Mouse (Mus musculus): ENCODE data around the gene AC124108.1. TPM values are rescaled to one million over a fixed set of nuclear protein-coding genes. Genes with fewer than 3 reads are reported as not detected.
A peak's percentile ranks its signal among the peaks of the same experiment; 100 is the strongest.
"Not testable (repeated sequence)": the region's sequence is repeated elsewhere in the genome, so short reads cannot be mapped to it uniquely, and the experiment has no call there.

AC124108.1 gene
- polyA plus RNA-seq, 1 experiment = 0.07 TPM

DNA sequence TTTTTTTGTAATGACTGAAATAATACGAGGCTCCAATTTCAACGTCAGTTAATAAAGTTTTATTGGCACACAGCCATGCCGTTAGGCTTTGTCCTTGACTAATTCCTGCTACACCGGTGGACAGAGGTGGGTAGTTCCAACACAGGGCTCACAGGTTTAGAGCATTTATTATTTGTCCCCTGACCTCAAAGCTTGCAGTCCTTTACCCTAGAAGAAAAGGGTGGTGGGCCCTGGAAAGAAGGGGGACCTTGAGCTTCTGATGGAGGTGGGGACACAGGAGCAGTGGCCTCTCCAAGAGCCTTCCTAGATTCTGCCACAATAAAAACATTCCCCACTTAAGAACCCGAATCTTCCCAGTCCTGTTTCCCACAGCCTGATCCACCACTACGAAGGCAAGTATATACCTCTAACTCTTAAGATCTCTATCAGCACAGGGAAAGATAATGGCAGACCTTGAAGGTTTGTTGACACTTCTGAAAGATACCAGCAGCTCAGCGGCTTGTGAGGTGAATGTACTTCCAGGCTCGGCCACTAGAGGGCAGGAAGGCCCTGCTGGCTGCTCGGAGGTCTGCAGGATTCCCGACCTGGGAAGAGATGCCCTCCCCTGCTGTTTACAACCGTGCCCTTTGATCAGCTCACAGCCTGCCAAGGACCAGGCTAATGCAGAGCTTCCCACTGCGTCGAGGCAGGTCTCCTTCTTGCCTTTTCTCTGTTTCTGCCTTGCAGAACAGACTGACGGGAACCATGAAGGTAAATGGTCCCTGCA, 34.1 kb upstream of the AC124108.1 start:
- Histone ChIP-seq H3K27ac (ENCODE audit: control insufficient read depth, insufficient read depth, low read depth, low read length) (no peak overlapping the region), H3K4me1 (ENCODE audit: control insufficient read depth, insufficient read depth, low read length) (no peaks in the 10 kb centered on the region; the same call in 1 of the 2 replicates)

DNA sequence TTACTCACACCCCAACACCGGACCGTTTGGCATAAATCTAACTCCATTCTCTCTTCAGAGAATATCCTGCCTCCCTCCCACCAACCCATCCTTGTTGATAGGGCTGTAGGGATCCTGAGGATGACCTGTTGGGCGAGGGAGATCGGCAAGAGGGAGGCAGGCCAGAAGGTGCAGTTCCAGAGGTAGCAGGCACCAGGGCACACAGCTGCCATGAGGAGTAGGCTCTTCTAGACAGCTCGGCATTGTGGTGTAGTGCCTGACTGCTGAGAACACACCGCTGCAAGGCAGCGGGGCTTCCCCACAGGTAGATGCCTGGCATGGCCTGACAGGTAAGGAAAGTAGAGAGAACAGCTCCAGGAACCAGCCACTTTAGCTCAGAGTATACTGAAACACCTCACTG, 33.4 kb upstream of the AC124108.1 start:
- no peaks in the 10 kb centered on the region for H3K27me3 ChIP-seq (ENCODE audit: control insufficient read depth, insufficient read depth, low read length)
- no peaks in the 10 kb centered on the region for H3K36me3 ChIP-seq (ENCODE audit: control insufficient read depth, insufficient read depth, low read length)
- H3K4me3 ChIP-seq (ENCODE audit: control insufficient read depth, low read depth, low read length) = no peak overlapping the region
- TF ChIP-seq POLR2A (IDR thresholded peaks at IDR 0.05; ENCODE audit: control insufficient read depth, low read depth, low read length) = no peak
- TF ChIP-seq CTCF (IDR thresholded peaks at IDR 0.05; ENCODE audit: control insufficient read depth, insufficient read depth, insufficient replicate concordance, low read depth, low read length) = no peak
- no peak overlapping the region for H3K27ac ChIP-seq (ENCODE audit: control insufficient read depth, insufficient read depth, low read depth, low read length)
- H3K4me1 ChIP-seq (ENCODE audit: control insufficient read depth, insufficient read depth, low read length) = no peaks in the 10 kb centered on the region; the same call in 1 of the 2 replicates

More for the DNA sequence above, 34.1 kb upstream of the AC124108.1 start:
- no peaks in the 10 kb centered on the region for H3K36me3 ChIP-seq (ENCODE audit: control insufficient read depth, insufficient read depth, low read length)
- no peaks in the 10 kb centered on the region for H3K27me3 ChIP-seq (ENCODE audit: control insufficient read depth, insufficient read depth, low read length)
- TF ChIP-seq POLR2A (IDR thresholded peaks at IDR 0.05; ENCODE audit: control insufficient read depth, low read depth, low read length) (no peak), CTCF (IDR thresholded peaks at IDR 0.05; ENCODE audit: control insufficient read depth, insufficient read depth, insufficient replicate concordance, low read depth, low read length) (peak; percentile 96; the same call in 1 of the 2 replicates)
- H3K4me3 ChIP-seq (ENCODE audit: control insufficient read depth, low read depth, low read length) = no peak overlapping the region

- Histone ChIP-seq H3K27ac (ENCODE audit: control insufficient read depth, insufficient read depth, low read depth, low read length) (no peak overlapping the region), H3K4me3 (ENCODE audit: control insufficient read depth, low read depth, low read length) (no peak overlapping the region), H3K27me3 (ENCODE audit: control insufficient read depth, insufficient read depth, low read length) (no peaks in the 10 kb centered on the region), H3K4me1 (ENCODE audit: control insufficient read depth, insufficient read depth, low read length) (no peaks in the 10 kb centered on the region; the same call in 1 of the 2 replicates), H3K36me3 (ENCODE audit: control insufficient read depth, insufficient read depth, low read length) (no peaks in the 10 kb centered on the region)
- TF ChIP-seq CTCF (IDR thresholded peaks at IDR 0.05; ENCODE audit: control insufficient read depth, insufficient read depth, insufficient replicate concordance, low read depth, low read length) = no peak
- no peak for TF ChIP-seq POLR2A (IDR thresholded peaks at IDR 0.05; ENCODE audit: control insufficient read depth, low read depth, low read length)
These were observed 32.5 kb upstream of the AC124108.1 start for GRCm38 (mm10) chr1:132158741-132159140.

DNA sequence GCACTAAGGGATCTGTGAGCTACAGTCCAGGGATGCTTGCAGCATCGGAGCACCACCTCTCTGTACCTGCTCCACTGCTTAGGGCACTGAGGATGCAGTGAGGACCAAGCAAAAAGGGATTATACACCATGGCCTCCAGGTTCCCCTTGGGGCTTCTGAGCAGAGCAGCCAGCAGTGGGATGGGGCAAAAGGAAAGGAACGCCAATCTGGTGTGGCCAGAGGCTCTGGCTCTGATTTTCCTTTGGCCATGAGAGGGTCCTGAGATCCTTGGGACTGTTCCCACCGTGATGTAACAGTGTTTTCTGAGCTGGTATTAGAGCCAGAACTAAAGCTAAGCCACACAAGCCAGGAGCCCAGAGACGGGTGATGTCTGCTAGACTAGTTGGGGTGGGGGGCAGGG, 31.6 kb upstream of the AC124108.1 start:
- no peak for TF ChIP-seq POLR2A (IDR thresholded peaks at IDR 0.05; ENCODE audit: control insufficient read depth, low read depth, low read length)
- TF ChIP-seq CTCF (IDR thresholded peaks at IDR 0.05; ENCODE audit: control insufficient read depth, insufficient read depth, insufficient replicate concordance, low read depth, low read length) = no peak
- no peaks in the 10 kb centered on the region for H3K36me3 ChIP-seq (ENCODE audit: control insufficient read depth, insufficient read depth, low read length)
- H3K4me1 ChIP-seq (ENCODE audit: control insufficient read depth, insufficient read depth, low read length) = no peaks in the 10 kb centered on the region
- H3K4me3 ChIP-seq (ENCODE audit: control insufficient read depth, low read depth, low read length) = no peak overlapping the region
- no peaks in the 10 kb centered on the region for H3K27me3 ChIP-seq (ENCODE audit: control insufficient read depth, insufficient read depth, low read length)
- no peak overlapping the region for H3K27ac ChIP-seq (ENCODE audit: control insufficient read depth, insufficient read depth, low read depth, low read length)

DNA sequence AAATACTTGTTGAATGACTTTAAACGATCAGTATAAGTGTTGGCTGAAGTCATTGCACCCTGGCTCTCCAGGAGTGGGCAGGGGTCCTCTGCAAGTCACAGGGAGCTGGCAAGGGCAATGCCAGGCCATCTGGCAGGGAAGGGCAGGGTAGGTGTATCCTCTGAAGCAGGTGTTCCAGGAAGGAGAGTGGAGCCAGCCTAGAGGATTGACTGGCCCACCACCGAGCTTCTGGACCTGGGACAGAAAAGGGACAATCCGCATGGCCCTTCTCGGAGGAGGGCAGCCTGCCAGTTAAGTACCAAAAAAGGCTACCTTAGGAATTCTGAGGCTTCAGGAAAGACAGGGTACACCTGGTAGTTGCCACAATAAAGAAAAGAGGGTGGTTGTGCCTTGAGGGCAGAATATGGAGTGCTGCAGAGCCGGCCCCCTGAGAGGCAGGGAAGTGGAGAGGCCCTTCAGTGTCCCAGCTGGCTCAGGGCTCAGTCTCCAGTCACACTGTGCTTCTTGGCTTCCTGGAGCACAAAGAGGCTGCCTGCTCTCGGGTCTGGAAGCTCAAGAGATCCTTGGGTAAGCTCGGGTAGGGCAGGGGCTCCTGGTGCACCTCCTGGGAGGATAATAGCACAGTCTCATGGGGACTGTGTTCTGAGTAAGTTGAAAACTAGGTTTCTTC, 29.9 kb upstream of the AC124108.1 start:
- H3K4me3 ChIP-seq (ENCODE audit: control insufficient read depth, low read depth, low read length) = no peak overlapping the region
- no peaks in the 10 kb centered on the region for H3K36me3 ChIP-seq (ENCODE audit: control insufficient read depth, insufficient read depth, low read length)
- no peak overlapping the region for H3K27ac ChIP-seq (ENCODE audit: control insufficient read depth, insufficient read depth, low read depth, low read length)
- H3K27me3 ChIP-seq (ENCODE audit: control insufficient read depth, insufficient read depth, low read length) = no peaks in the 10 kb centered on the region
- TF ChIP-seq POLR2A (IDR thresholded peaks at IDR 0.05; ENCODE audit: control insufficient read depth, low read depth, low read length) (no peak), CTCF (IDR thresholded peaks at IDR 0.05; ENCODE audit: control insufficient read depth, insufficient read depth, insufficient replicate concordance, low read depth, low read length) (no peak)
- no peaks in the 10 kb centered on the region for H3K4me1 ChIP-seq (ENCODE audit: control insufficient read depth, insufficient read depth, low read length)

DNA sequence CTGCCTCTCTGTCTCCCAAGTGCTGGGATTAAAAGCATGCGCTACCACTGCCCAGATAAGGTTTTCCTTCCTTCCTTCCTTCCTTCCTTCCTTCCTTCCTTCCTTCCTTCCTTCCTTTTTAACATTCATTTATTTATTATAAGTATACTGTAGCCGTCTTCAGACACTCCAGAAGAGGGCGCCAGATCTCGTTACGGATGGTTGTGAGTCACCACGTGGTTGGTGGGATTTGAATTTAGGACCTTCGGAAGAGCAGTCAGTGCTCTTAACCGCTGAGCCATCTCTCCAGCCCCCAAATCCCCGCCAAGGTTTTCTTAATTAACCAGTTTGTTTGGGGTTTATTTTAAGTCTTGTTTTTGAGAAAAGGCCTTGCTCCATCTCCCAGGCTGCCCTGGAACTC, 28.6 kb upstream of the AC124108.1 start:
- not testable (repeated sequence) for H3K36me3 ChIP-seq (ENCODE audit: control insufficient read depth, insufficient read depth, low read length); H3K4me3 ChIP-seq (ENCODE audit: control insufficient read depth, low read depth, low read length); H3K27me3 ChIP-seq (ENCODE audit: control insufficient read depth, insufficient read depth, low read length); H3K4me1 ChIP-seq (ENCODE audit: control insufficient read depth, insufficient read depth, low read length); H3K27ac ChIP-seq (ENCODE audit: control insufficient read depth, insufficient read depth, low read depth, low read length)

- H3K36me3 ChIP-seq (ENCODE audit: control insufficient read depth, insufficient read depth, low read length) = no peaks in the 10 kb centered on the region
- no peak overlapping the region for H3K4me3 ChIP-seq (ENCODE audit: control insufficient read depth, low read depth, low read length)
- no peak for TF ChIP-seq CTCF (IDR thresholded peaks at IDR 0.05; ENCODE audit: control insufficient read depth, insufficient read depth, insufficient replicate concordance, low read depth, low read length)
- TF ChIP-seq POLR2A (IDR thresholded peaks at IDR 0.05; ENCODE audit: control insufficient read depth, low read depth, low read length) = no peak
- H3K27ac ChIP-seq (ENCODE audit: control insufficient read depth, insufficient read depth, low read depth, low read length) = no peak overlapping the region
- H3K4me1 ChIP-seq (ENCODE audit: control insufficient read depth, insufficient read depth, low read length) = no peaks in the 10 kb centered on the region
- no peaks in the 10 kb centered on the region for H3K27me3 ChIP-seq (ENCODE audit: control insufficient read depth, insufficient read depth, low read length)
These were observed 26.3 kb upstream of the AC124108.1 start for GRCm38 (mm10) chr1:132164780-132165518.

All from testis, adult 2 months (tissue).